Mouse (Mus musculus): ENCODE measurements around the gene Cacna2d1.

Cacna2d1 gene

DNA sequence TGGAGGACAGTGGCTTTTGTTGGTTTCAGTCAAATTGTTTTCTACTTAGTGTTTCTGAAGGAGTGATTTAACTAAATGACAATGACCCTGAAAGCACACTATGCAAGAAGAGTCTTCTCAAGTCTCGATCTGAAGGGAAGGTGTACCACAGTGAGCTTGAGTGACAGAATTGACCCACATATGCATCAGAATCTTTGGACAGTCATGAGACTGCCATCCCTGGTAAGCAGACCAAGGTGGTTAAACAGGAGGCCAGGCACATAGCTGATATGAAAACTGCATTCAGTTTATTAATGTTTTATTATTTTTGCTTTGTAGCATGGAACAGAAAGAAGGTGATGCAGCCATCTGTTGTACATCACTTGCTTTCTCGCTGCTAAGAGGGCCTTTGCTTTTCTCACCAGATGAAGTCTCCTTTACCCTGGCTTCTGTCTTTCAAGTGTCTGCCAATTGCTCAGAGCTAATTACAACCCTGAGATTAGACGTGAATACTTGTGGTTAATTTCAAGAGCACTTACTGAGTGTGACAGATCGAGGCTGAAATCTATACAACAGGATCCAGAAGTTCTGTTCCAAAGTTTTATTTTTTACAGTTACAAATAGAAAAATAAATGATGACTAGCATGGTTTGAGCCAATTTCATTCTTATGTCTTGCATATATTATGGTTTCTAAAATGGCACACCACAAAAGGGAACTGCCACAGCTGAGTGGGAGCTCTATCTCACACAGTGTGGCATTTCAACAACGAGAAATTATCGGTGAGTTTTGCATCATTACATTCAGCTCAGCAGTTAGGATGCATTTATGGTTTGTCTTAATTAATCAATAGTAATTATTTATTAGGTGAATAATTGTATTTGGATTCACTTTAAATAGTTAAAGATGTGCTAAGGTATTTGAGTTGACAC lies 221.1 kb downstream of the Cacna2d1 start:
- in situ Hi-C loops (cut with MseI, MboI), result no loop called here

DNA sequence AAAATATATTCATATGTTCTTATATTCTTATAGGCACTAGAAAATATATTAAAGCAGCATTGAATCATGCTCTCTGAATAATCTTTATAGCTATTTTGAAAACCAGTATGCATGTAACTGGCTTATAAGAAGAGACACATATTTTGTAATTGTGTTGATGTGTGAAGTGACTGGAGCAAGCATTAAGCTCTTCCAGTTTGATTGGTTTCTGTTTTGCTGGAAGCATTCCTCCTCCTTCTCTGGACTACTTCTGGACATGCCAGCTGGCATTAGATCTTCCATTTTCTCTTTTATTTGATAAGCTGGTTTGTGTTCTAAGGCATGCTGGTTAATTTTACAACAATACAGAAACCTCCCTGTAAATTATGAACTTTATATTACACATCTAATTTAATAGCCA lies 228.8 kb downstream of the Cacna2d1 start:
- in situ Hi-C loops (cut with MseI, MboI), result no loop called here

DNA sequence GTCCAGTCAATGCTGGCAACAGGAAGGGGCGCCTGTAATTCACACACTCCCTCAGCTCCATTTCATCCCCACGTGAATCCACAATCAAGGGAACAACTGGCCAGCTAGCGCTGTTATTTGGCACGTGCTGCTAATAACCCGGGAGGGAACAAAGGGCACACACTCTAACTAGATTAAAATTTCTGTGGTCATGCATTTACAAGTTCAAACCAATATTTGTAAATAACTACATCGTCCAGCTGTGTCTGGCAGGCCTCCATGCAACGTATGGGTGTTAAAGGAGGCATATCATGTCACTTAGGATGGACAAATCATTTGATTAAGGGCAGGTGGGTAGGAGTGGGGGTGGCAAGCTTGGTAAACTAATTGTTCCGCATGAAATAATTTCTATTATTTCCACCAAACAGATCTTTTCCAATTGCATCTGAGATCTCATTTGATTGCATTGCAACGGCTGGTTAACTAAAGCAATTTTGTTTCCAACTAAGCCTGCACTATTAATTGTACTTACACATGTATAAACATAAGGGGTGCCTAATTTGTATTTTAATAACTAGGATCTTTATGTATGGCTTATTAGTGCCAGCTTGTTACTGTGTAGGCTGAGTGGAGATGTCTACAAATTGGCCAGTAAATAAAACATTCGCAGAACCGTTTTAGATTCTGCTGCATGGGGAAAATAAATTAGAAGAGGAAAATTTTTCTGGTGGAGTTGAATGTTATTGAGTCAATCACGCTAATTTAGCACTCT lies 231.8 kb downstream of the Cacna2d1 start:
- in situ Hi-C loops (cut with MseI, MboI), result no loop called here

DNA sequence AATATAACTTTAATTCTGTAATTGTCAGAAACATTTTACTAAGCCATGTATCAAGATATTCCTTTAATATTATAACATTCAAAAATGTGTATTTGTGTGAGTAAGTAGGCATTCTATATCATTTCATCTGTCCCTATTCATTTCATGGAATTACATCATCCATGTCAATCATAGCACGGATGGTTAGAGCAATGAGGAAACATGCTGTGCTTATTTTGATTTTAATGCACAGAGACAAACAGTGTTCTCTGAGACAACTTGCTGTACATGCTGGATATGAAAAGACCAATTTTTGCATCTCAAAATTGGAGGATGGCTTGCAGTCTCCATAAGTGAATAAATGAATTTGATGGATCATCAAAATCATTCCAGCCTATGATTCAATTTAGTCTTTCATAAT lies 232.4 kb downstream of the Cacna2d1 start:
- in situ Hi-C loops (cut with MseI, MboI), result no loop called here

DNA sequence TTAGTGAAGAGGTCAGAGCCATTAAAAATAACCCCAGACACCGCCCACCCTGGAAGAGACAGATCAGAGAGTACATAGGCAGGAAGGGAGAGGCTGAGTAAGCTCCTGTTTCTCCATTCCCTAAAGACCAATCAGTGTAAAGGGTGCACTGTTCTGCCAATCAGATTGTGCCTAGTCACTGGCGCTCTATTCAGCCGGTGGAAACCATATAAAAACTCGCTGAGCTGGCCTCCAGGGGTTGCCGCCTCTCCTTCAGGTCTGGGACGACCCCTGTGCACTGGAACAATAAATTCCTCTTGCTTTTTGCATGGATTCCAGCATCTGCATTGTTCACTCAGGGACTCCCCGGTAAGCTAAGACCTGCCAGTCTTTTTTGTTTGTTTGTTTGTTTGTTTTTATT lies 246.6 kb downstream of the Cacna2d1 start:
- in situ Hi-C loops (cut with MseI, MboI), result no loop called here

DNA sequence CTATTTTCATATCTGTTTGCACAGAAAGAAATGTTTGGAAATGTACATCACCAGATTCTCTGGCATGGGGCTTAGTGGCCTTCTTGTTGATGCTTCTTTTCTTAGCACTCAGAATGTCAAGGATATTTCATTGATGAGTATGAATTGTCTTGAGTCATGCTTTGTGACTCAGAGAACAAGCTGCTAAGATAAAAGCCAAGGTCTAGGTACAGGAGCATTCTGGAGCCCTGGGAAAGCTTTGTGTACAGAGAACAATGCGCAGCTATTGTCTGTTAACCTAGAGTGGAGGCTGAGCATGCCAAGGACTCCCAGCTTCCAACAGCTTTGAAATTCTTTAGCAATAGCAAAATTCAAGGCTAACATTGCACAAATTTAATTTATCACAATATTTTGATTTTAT lies 249.6 kb downstream of the Cacna2d1 start:
- in situ Hi-C loops (cut with MseI, MboI), result no loop called here

DNA sequence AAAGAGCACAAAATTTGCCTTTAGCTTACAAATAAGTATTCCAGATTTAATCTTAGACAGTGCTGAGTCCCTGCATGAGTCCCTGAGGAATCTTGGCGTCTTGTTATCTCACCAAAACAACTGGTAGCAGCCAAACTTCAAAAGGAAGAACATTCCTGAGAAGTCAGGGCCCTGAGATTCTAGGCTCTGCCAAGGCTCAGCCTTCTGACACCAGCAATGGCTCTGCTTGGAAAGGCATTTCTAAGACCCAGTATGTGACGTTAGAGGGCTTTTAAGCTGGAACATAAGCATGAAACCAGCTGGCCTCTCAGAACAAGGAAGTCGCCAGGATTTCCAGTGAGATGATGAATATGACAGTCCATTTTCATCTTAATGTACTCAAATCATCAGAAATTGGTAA lies 253.4 kb downstream of the Cacna2d1 start:
- in situ Hi-C loops (cut with MseI, MboI), result no loop called here

DNA sequence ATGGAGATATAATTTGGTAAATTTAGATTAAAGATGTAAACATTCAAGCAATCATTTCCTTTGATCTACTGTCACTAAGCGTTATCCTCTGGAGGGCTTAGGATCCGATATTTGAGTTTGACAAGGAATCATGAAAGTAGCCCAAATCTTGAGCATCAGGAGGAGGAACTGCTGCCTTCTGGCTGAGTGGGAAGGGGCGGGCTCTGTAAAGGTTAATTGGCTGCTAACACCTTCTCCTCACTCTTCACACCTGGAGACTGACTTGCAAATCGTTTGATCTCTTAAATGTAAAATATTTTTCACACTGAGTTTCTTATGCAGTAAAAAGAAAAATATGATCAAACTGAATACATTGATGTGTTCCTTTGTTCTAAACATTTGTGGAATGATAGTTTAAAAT lies 255.4 kb downstream of the Cacna2d1 start:
- in situ Hi-C loops (cut with MseI, MboI), result no loop called here

DNA sequence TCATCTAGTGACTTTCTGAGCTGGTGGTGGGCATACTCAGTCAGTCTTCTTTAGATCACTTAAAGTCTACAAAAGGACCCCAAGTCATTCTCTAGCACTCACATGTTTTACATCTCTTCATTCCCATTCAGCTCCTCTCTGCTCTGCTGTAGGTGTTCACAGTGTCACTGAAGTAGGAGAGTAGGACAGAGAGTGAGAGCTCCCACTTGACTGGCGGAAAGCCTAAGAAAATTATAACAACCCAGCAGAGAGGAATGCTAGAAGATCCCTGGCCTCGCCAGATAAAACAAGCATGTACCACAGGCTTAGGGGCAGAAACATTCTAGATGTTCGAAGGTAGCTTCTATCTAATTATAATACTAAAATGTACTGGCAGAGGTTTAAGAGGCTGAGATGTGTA lies 256.7 kb downstream of the Cacna2d1 start:
- in situ Hi-C loops (cut with MseI, MboI), result no loop called here

DNA sequence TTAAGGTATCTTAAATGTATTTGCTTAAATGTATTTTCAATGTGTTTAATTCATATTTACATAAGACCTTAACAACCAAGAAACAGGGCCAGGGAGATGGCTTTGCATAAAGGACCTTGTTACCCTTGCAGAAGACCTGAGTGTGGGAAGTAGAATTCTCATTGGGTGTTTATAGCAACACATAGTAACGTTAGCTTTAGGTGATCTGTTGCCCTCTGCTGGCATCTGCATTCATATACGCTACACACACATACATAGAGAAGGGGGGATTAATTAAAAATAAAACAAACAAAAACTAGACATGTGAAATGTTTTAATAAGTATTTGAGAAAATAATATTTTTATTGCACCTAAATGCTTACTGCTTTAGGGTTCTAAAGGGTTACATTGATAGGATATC lies 265.3 kb downstream of the Cacna2d1 start:
- in situ Hi-C loops (cut with MseI, MboI), result no loop called here

DNA sequence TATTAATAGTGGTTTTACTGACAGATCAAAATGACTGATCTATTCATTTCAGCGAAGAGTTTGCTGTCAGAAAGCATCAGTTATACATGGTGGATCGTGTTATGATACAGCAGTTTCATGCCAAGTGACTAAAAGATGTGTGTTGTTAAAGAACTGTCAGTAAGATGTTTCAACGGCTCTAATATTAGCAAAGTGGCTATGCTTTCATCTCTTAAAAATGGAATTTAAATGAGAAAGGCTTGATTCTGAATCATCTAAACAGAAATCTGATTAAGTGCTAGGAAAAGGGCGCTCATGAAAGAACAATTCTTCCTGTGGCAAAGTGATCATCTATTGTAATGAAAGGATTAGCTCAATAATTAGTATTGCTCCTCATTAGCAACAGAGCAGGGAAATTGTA lies 287.5 kb downstream of the Cacna2d1 start:
- in situ Hi-C loops (cut with MseI, MboI), result no loop called here

DNA sequence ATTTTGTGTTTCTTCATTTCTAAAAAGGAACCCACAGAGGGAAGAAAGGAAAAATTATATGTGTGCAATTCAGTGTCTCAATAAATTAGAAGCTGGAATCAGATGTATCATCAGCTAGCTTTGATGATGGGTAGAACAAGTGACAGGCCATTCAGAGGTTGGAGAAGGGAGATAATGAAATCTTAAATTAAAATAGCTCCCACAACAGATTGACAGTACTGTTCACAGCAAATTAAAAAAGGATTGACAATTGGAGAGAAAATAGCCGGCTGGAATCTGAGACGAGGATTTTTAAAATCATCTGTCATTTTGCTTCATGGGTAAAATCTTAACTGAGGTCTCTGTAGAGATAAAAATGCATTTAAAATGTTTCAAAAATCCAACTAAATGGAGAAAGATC lies 290.9 kb downstream of the Cacna2d1 start:
- in situ Hi-C loops (cut with MseI, MboI), result no loop called here

DNA sequence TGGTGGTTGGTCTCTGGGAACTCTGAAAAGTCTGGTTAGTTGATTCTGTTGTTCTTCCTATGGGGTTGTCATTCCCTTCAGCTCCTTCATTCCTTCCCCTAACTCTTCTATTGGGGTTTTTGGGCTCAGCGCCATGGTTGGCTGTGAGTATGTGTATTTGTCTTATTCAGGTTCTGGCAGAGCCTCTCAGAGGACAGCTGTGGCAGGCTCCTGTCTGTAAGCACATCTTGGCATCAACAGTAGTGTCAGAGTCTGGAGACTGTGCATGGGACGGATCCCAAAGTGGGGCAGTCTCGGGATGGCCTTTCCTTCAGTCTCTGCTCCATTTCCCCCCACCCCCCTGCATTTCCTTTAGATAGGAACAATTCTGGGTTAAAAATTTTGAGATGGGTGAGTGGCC lies 294.9 kb downstream of the Cacna2d1 start:
- in situ Hi-C loops (cut with MseI, MboI), result no loop called here

DNA sequence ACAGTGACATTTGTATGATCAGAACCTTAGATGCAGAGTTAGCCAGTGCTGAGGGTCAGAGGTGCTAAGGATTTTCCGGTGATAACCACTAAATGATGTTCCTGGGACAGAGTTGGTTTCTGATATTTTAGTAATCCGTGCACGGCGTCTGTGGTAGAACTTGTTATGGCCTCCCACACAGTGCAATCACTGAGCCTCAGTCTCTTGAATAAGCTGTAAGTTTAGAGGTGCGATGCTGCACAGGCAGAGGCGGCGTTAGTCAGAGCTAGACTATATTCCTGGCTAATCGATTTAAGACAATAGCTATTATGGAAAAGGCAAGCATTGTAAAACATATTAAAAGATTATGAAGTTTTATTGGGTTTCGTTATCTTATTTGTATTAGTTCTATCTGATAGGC lies 297.0 kb downstream of the Cacna2d1 start:
- in situ Hi-C loops (cut with MseI, MboI), result no loop called here

DNA sequence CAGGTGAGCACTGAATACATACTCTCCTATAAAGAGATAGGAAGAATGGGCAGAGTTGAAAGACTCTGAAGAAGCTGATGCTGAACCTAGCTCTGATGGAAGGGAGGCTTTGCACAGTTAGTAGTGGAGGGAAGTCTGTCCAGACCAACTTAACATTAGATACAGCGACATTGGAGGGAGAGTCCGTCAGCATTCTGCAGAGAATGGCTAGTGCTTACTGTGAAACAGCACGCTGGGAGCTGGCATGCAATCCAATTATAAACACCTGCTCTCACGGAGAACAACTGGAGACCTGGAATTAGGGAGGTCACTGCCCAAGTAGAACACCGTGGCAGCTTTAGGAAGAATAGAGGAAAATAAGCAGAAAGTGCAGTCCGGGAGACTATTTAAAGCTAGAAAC lies 300.4 kb downstream of the Cacna2d1 start:
- in situ Hi-C loops (cut with MseI, MboI), result no loop called here

DNA sequence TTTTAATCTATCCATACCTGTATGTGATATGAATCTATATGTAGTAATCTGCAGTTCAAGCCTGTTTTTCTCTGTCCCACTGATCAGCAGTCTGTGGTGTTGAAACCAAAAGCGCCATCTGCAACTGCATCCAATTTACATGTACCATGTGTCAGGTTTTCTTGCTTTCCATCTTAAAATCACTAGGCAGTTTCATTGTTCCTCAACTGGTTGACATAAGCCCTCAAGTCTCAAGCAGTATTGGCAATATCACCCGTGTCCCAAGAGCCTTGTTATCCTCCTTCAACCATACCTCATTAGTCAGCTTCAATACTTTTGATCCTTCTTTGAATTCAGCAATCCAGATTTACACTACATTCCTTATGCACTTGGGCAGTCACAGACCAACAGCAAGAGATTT lies 301.4 kb downstream of the Cacna2d1 start:
- in situ Hi-C loops (cut with MseI, MboI), result no loop called here

DNA sequence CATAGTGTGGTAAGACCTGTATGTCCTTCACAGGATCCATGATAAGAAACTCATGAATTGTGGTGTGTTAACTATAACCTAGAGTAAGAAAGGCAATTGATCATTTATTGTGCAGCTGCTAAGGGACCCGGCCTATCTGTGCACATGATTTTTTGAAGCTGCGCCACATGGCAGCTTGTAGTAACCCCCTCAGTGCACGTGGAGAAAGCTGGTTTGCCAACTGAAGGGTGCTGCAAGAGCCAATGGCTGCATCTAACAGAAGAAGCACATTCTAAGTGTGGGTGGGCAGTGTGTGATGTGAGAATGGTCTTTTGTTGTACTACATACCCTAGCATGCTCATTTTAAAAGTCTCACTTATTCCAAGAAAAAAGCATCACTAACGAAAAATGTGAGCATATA lies 302.1 kb downstream of the Cacna2d1 start:
- in situ Hi-C loops (cut with MseI, MboI), result no loop called here

DNA sequence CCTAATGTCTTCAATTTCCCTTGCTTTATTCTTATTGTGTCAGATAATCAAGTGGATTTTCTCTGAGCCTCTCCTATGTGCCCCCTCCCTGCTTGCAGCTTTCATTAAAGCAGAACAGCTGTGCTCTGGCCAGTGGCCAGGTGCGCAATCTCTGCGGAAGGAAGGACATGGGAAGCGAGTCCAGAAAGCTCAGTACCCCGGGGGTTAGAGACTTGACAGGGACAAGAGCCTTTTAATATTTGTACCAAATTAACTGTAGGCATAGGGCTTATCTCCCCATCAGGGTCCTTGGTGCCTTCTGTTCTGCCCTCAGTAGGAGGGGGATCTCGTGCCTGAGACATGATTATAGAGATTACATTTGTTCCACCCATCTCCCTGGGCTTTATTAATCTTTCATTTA lies 303.5 kb downstream of the Cacna2d1 start:
- in situ Hi-C loops (cut with MseI, MboI), result no loop called here

DNA sequence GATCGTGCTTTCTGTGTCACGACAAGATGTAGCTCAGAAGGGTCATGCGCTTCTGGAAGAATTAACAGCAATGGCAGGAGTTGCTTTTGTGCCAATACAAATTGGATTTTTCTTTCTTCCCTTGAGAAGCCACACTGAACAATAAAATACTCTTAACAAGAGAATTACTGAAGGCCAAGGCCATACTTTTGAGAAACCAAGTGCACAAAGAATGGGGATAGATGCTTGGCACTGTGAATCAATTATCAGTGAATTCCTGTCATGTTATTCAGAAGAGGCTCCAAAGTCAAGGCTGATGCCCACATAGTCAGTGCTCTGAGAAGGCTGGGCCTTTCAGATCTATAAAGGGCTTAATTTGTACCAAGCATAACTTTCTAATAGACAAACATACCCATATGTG lies 305.8 kb downstream of the Cacna2d1 start:
- in situ Hi-C loops (cut with MseI, MboI), result no loop called here

DNA sequence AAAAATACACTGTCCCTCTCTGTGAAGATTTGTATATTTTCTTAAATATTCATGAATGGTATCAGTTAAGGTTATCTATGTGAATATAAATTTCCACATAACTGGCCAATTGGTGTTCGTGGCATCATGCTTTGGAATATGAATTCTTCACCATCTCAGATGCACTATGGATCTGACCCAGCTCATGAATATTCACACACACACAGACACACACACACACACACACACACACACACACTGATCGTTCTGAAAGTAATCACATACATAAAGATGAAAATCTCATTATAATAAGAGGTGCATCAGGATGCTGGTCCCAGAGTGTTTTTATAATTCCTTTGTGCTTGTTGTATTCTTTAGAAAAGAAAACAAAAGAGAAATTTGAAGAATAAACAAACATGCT lies 309.1 kb downstream of the Cacna2d1 start:
- in situ Hi-C loops (cut with MseI, MboI), result no loop called here

DNA sequence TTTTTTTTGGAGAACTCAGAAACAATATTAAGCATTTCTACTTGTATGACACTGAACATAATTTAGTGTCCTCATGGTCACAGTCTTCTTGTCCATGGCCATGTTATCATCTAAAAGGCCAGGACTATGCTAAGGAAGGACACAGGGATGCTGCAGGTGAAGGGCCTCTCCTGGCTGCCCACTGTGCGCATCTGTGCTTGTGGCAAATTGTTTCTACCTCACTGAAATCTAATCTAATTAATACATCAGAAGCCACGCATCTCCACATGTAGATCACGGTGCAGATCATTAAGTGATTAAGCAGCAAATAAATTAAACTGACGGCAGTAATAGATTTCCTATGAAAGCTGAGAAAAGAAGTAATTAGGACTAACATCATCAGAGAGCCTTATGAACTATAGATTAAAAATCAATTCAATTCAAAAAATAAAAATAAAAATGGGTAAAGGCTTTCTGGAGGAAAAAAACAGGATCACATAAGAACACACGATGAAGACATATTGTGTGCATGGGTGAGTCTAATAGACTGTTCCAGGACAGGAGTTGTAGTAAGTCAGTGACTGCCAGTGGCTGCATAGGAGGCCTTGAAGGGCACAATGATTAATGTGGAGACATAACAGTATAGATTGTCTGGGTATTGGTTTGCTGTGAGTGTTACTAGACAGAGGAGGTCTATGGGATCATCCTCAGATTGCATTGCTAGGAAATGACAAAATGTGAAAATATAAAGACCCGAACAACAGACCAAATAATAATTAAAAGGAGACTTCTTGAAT lies 318.4 kb downstream of the Cacna2d1 start:
- in situ Hi-C loops (cut with MseI, MboI), result no loop called here

DNA sequence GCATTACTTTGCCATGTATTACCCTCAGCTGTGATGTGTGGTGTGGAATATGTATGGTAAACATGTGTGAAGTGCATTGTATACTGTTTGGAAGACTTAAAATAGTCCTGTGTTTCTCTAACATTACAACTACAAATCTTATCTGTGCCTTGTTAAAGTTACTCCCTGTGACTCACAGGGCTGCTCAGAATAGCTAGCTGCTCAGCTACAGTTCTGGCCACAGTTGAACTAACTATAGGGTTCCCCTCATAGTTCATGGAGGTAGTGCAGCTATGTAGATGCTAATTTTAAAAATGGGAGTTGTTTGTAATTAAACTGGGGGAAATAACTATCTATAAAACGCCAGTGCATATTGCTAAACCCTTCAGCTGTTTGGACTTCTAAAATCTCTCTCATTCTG lies 319.3 kb downstream of the Cacna2d1 start:
- in situ Hi-C loops (cut with MseI, MboI), result no loop called here

Measured in mouse trophoblast stem cell (cell line).